9 mouse cellular contexts compared by ENCODE assay signal in genomic region chr12:69474141-69474915, GRCm38 (mm10).
DNase-seq lines count a peak whose midpoint lies in the region; ATAC-seq and TF ChIP-seq lines count a peak whose summit lies in the region.
"Had no signal": no experiment of that assay in that cellular context is flagged by ENCODE, and none has a peak within 500 bp of the region (broad histone marks: within the 10 kb centered on the region; RNA-seq: fewer than 3 reads in every experiment).

No protein-coding gene starts in this region.

- no peaks in the 10 kb centered on the region for H3K4me1 ChIP-seq in liver, adult 2 months (ENCODE audit: control insufficient read depth, insufficient read depth, low read length)
- H3K4me1 ChIP-seq in liver, embryonic 12.5 days, result peaks cover 15% of the 10 kb centered on the region; the same call in 1 of the 2 replicates
- peaks cover 6% of the 10 kb centered on the region for H3K4me1 ChIP-seq in bone marrow, adult 2 months (ENCODE audit: control insufficient read depth, insufficient read depth, low read length)
- H3K4me1 ChIP-seq in limb, embryonic 15.5 days, result peaks cover 54% of the 10 kb centered on the region

- no peaks in the 10 kb centered on the region for H3K79me2 ChIP-seq in liver, adult 2 months (ENCODE audit: control insufficient read depth, insufficient read depth, low read length)

- no peak for DNase-seq in liver, adult 2 months (ENCODE audit: extremely low read depth, low read depth, low spot score)
- DNase-seq in gastrocnemius, postnatal 36 days, result peak; percentile 56 to 66
- no peak for DNase-seq in ovary, postnatal 14 days (ENCODE audit: low spot score)
- DNase-seq in adrenal gland, adult 18-20 months (ENCODE audit: low spot score in 2 of 2), result no peak

- H3K27me3 ChIP-seq in liver, adult 2 months (ENCODE audit: control insufficient read depth, insufficient read depth, low read length), result no peaks in the 10 kb centered on the region
- no peaks in the 10 kb centered on the region for H3K27me3 ChIP-seq in liver, embryonic 12.5 days (replicated peaks)
- no peaks in the 10 kb centered on the region for H3K27me3 ChIP-seq in limb, embryonic 15.5 days
- H3K27me3 ChIP-seq: liver, embryonic 15.5 days had no signal

- no peaks in the 10 kb centered on the region for H3K9me3 ChIP-seq in liver, embryonic 12.5 days (replicated peaks)
- no peaks in the 10 kb centered on the region for H3K9me3 ChIP-seq in limb, embryonic 15.5 days
- H3K9me3 ChIP-seq: liver, embryonic 15.5 days had no signal

- H3K9ac ChIP-seq in liver, adult 2 months (ENCODE audit: low read depth, low read length), result no peak overlapping the region
- H3K9ac ChIP-seq in liver, embryonic 12.5 days, result no peak overlapping the region
- H3K9ac ChIP-seq in limb, embryonic 15.5 days, result peak overlapping the region; percentile 4; the same call in 1 of the 2 replicates
- H3K9ac ChIP-seq: liver, embryonic 15.5 days had no signal

- no peaks in the 10 kb centered on the region for H3K36me3 ChIP-seq in liver, adult 2 months (ENCODE audit: control insufficient read depth, insufficient read depth, low read length)
- H3K36me3 ChIP-seq in liver, embryonic 12.5 days, result no peaks in the 10 kb centered on the region
- no peaks in the 10 kb centered on the region for H3K36me3 ChIP-seq in limb, embryonic 15.5 days
- H3K36me3 ChIP-seq: liver, embryonic 15.5 days had no signal

- H3K27ac ChIP-seq in liver, adult 2 months (replicated peaks; ENCODE audit: insufficient read depth, low read depth, low read length), result peak overlapping the region; percentile 26; the same call in 1 of the 2 replicates
- no peak overlapping the region for H3K27ac ChIP-seq in liver, embryonic 12.5 days
- H3K27ac ChIP-seq in bone marrow, adult 2 months (ENCODE audit: control insufficient read depth, insufficient read depth, low read depth, low read length, poor library complexity), result peak overlapping the region; percentile 88
- H3K27ac ChIP-seq in limb, embryonic 15.5 days, result peak overlapping the region; percentile 93
- H3K27ac ChIP-seq: liver, embryonic 15.5 days had no signal

- intact Hi-C loops in gastrocnemius, postnatal 36 days (cut with DNase I), result loop anchor here (10.0 kb wide), 1 partner anchor 580 kb away; no protein-coding TSS in a partner anchor

- no peak for TF ChIP-seq CTCF in liver, adult 2 months (IDR thresholded peaks at IDR 0.05; ENCODE audit: low read depth, low read length)
- no peak for TF ChIP-seq CTCF in bone marrow, adult 2 months (IDR thresholded peaks at IDR 0.05; ENCODE audit: control insufficient read depth, insufficient read depth, low read length)

- no peak overlapping the region for H3K4me3 ChIP-seq in liver, adult 2 months (ENCODE audit: insufficient read depth, low read depth, low read length)
- no peak overlapping the region for H3K4me3 ChIP-seq in liver, embryonic 12.5 days
- peak overlapping the region; percentile 42 for H3K4me3 ChIP-seq in bone marrow, adult 2 months (replicated peaks; ENCODE audit: control insufficient read depth, low read depth, low read length)
- H3K4me3 ChIP-seq in limb, embryonic 15.5 days, result 0 out of 2 replicates have a peak overlapping the region, but pooled peaks have one; percentile 1
- H3K4me3 ChIP-seq: liver, embryonic 15.5 days had no signal

- no peak for ATAC-seq in liver, embryonic 12.5 days
- ATAC-seq in limb, embryonic 15.5 days (ENCODE audit: insufficient number of reproducible peaks, low FRiP score, low TSS enrichment, low read depth), result peak; percentile 66
- no peak for ATAC-seq in erythroblast, adult 5-6 weeks (replicated peaks; ENCODE audit: low FRiP score, poor library complexity, severe bottlenecking)

- TF ChIP-seq POLR2A in liver, adult 2 months (IDR thresholded peaks at IDR 0.05; ENCODE audit: extremely low read depth, insufficient read depth, low read length), result no peak
- TF ChIP-seq POLR2A in bone marrow, adult 2 months (IDR thresholded peaks at IDR 0.05; ENCODE audit: borderline replicate concordance, control insufficient read depth, low read depth, low read length), result no peak

- H3K4me2 ChIP-seq in liver, embryonic 12.5 days, result no peak overlapping the region
- peak overlapping the region; percentile 19 for H3K4me2 ChIP-seq in limb, embryonic 15.5 days

- 73% methylated on average over 14 of the region's 14 CpGs for WGBS in liver, adult 2 months
- 48% methylated on average over 14 of the region's 14 CpGs for WGBS in liver, embryonic 12.5 days (ENCODE audit: insufficient replicate concordance)
- WGBS in bone marrow, adult 2 months, result 41% methylated on average over 14 of the region's 14 CpGs
- WGBS in limb, embryonic 15.5 days, result 18% methylated on average over 14 of the region's 14 CpGs

Comparison
In these comparisons a context has a peak if more than half of its experiments do, and no peak if none do; other contexts are left out.
1. DNase-seq: peak in gastrocnemius, postnatal 36 days (2 of 2); none in liver, adult 2 months (single experiment), ovary, postnatal 14 days (single experiment) and adrenal gland, adult 18-20 months (0 of 2).
2. H3K4me3 ChIP-seq: peak in bone marrow, adult 2 months (single experiment) and limb, embryonic 15.5 days (single experiment); none in liver, adult 2 months (single experiment) and liver, embryonic 12.5 days (single experiment).